Mouse (Mus musculus): Measurements from ENCODE around the gene Rgs6.

DNA sequence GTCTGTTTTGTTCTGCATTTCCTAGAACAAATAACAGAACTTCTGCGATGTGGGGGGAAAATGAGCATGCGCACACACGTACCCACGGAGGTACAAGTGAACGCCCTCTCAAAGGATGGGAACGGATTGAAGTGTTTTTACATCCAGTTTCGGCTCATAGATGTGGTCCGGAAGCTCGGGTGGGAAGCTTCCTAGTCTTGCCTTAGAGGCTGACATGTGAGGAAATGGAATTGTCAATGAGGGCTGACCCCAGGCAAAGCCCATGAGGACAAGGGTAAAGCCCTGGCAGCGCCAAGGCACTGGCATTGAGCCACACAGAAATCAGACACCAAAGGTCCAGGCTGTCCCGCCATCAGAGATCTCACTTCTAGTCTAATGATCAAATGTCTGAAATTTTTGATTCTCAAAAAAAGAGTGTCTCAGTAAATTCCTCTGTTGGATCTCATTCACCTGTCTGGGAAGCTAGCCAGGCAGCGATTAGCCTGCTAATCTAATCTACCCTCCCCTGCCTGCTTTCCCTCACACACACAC is 457.0 kb downstream of the Rgs6 start:
- TF ChIP-seq CTCF (conservative IDR thresholded peaks at IDR 0.05; ENCODE audit: insufficient read depth, insufficient read length, low read depth, low read length) (no peak), POLR2A (IDR thresholded peaks at IDR 0.05; ENCODE audit: low read depth, low read length) (no peak)

All from kidney, adult 2 months (tissue).